Mouse (Mus musculus) CH12.LX (cell line): Measurements from ENCODE around the gene Spag5.

Experiments
- CTCF ChIP-seq, 2 experiments: IDR thresholded peaks in 1 of 2; conservative IDR thresholded peaks in 1 of 2; 2 replicates each; pipeline ENCODE4 v1.5.1; 2011 to 2012; ENCODE audit warnings: low read depth in 2 of 2, low read length in 2 of 2, improper control_type of control experiment in 1 of 2, inconsistent platforms in 1 of 2, mild to moderate bottlenecking in 1 of 2, moderate library complexity in 1 of 2
- EP300 ChIP-seq: IDR thresholded peaks from 2 replicates; pipeline ENCODE4 v1.6.1; 2011; ENCODE audit warnings: low read length, improper control_type of control experiment
- HCFC1 ChIP-seq: IDR thresholded peaks from 2 replicates; pipeline ENCODE4 v1.6.1; 2012; ENCODE audit warnings: low read depth, mild to moderate bottlenecking, inconsistent platforms, low read length, improper control_type of control experiment
- POLR2A ChIP-seq: IDR thresholded peaks from 2 replicates; pipeline ENCODE4 v1.6.1; 2011; ENCODE audit warnings: low read depth, mild to moderate bottlenecking, improper control_type of control experiment, low read length
- RCOR1 ChIP-seq: conservative IDR thresholded peaks from 2 replicates; pipeline ENCODE4 v1.6.1; 2012; ENCODE audit warnings: low read depth, mild to moderate bottlenecking, inconsistent platforms, low read length, improper control_type of control experiment
- ZNF384 ChIP-seq: IDR thresholded peaks from 2 replicates; pipeline ENCODE4 v1.6.1; 2012; ENCODE audit warnings: low read depth, low read length, improper control_type of control experiment, inconsistent platforms

GRCm38 (mm10) chr11:78333992-78334391 lies 32.7 kb downstream of the Spag5 start:
- TF ChIP-seq POLR2A (no peak), RCOR1 (no peak), EP300 (no peak), ZNF384 (no peak), CTCF (conservative IDR thresholded peaks at IDR 0.05 in 1 of 2, IDR thresholded peaks at IDR 0.05 in 1 of 2; ENCODE audit: low read depth in 2 of 2, low read length in 2 of 2) (no peak), HCFC1 (no peak)
